Mouse (Mus musculus) liver, embryonic 14 days (tissue): ENCODE results near the gene Als2. TPM values are rescaled to one million over a fixed set of nuclear protein-coding genes. Genes with fewer than 3 reads are reported as not detected.

Source experiments
- polyA plus RNA-seq: library from polyadenylated mRNA; depleted of rRNA; stranded (reverse); fragments of >200 nt; gene quantifications from 2 replicates; pipeline ENCODE4 v1.2.3, GENCODE M21; 2012; rRNA removed

The Als2 gene
- polyA plus RNA-seq = 3.5 and 3.9 TPM in 2 replicates

DNA sequence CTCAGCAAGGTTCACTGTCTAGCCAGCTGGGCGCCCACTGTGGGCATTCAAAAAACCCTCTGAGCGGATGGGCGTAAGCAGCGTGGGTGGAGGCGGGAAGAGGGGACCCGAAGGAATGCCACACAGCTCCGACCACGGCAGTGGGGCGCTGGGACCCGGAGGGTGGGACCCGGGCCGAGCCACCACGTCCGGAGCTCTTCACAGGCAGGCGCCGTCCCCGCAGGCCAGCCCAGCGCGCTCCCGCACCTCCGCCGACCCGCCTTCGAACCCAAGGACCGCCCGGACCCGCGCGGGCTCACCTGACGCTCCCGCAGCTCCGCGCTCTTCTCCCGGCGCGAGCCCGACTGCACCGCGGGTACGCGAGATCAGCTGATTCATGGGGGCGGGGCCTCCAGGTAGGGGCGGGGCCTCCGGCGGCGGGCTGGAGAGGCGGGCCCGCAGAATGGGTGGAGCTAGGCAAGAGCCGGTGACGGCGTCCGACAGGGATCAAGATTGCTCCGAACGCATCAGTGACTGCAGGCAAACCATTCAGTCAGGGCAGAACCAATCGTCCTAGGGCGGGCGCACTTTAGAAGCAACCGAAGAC, at the start of gene Als2:
Als2 (minus strand) TSS at position 376 of the 586 bp plus-strand sequence.

DNA sequence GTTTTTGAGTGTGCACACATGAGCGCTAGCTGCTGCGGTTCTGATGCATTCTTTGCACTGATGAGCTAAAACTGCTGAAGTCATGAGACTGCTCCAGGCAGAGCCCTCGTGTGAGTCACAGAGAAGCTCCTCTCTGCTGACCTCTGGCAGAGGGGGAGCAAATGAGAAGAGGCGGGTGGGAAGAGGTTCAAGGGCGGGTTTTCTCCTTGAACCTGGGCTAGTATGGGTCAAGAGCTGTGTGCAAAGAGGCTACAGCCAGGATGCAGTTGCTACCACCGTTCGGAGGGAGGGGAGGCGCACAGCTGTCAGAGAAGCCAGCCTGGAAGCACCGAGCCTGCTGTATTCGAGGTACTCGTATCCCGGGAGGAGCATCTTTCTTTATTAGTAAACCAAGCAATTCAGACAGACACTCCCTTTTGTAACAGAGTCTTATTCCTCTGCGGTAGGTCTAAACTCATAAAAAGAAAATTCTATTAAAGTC, 19.8 kb upstream of the Als2 start, which contains the start of gene Cdk15:
Cdk15 (plus strand) TSS at position 156 of the 481 bp plus-strand sequence.

DNA sequence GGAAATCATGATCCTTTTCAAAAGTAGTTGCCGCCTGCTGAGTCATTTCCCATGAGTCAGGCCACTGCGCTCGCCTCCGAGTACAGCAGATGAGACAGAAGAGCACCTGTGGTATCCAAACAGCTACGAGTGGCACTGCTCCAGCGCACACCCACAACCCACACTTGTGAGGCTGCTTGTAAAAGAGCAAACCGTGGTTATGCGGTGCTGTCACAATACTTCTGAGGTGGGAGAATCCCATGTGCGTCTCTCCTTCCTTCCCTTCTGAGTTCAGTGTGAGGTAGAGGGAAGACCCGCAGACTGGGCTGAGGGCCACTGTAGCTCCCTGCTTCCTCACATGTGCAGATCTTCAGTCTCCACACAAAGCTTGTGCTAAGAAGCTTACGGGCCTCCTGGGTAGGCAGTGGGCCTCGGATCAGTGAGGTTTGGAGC, 74.0 kb downstream of the Als2 start, which contains the start of gene Mpp4:
Mpp4 (minus strand) TSS at position 360 of the 432 bp plus-strand sequence.

DNA sequence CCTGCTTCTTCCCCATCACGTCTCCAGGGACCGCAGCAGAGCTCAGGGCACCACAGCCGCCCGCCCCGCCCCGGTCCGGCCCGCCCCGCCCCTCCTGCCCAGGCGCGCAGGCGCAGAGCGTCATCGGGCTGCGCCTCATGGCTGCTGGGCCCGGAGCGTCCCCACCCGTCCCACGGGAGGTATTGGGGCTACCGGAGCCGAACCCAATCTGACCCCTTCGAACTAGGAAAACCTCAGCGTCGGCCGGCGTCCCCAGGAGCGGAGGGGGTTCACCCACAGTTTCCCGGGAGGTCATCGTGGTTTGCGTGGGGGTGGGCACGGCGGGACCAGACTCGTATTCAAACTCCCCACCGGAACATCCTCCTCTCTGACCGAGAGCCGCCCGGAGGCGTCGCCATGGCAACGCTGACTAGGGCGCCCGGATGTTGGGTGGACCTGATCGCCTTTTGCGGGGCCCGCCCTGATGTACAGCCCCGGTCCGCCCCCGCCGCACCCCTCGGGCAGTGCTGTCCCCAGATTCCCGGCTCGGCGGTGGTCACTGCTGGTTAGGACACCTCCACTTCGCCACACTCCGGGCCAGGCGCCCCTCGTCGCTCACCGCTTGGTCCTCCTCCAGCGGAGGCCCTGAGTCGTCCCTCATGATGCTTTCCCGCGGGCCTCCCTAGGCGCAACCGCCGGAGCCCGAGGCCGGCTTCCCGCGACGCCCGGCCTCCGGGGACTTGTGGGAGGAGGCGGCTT, 117.1 kb downstream of the Als2 start, which contains the start of gene Tmem237:
Tmem237 (minus strand) TSS at position 689 of the 738 bp plus-strand sequence.

Other genes starting within 250 kb of the Als2 start
- not detected in 2 replicates for gene C2cd6, start 142.3 kb downstream of the Als2 start, polyA plus RNA-seq
- 4.2 and 4.9 TPM in 2 replicates for gene Tmem237, start 116.8 kb downstream of the Als2 start, polyA plus RNA-seq
- 0.48 and 0.49 TPM in 2 replicates for gene Mpp4, start 73.8 kb downstream of the Als2 start, polyA plus RNA-seq
- 0.02 TPM in 1 of 2 replicates, not detected in the other for gene Cdk15, start 19.7 kb upstream of the Als2 start, polyA plus RNA-seq
- gene Fzd7, start 245.2 kb upstream of the Als2 start, polyA plus RNA-seq = 2.6 TPM in 2 replicates